In genomic region chr11:72535519-72535918, GRCm38 (mm10) we compare ENCODE assay signal across 10 mouse cellular contexts. TPM values are rescaled to one million over a fixed set of nuclear protein-coding genes. Genes with fewer than 3 reads are reported as not detected.
A peak's percentile ranks its signal among the peaks of the same experiment; 100 is the strongest.
DNase-seq lines count a peak whose midpoint lies in the region; ATAC-seq and TF ChIP-seq lines count a peak whose summit lies in the region.
"Had no signal": no experiment of that assay in that cellular context is flagged by ENCODE, and none has a peak within 500 bp of the region (broad histone marks: within the 10 kb centered on the region; RNA-seq: fewer than 3 reads in every experiment).

No protein-coding gene starts in this region.

- 75% methylated on average over 3 of the region's 3 CpGs for WGBS in heart, postnatal 0 days
- WGBS in midbrain, embryonic 10.5 days, result 82% methylated on average over 3 of the region's 3 CpGs
- WGBS in midbrain, embryonic 13.5 days, result 84% methylated on average over 3 of the region's 3 CpGs

- no peaks in the 10 kb centered on the region for H3K9me3 ChIP-seq in heart, postnatal 0 days (replicated peaks; ENCODE audit: control insufficient read depth, low read length)
- H3K9me3 ChIP-seq in midbrain, embryonic 10.5 days (replicated peaks), result no peaks in the 10 kb centered on the region
- H3K9me3 ChIP-seq in midbrain, embryonic 13.5 days, result no peaks in the 10 kb centered on the region

- TF ChIP-seq EP300 in heart, postnatal 0 days (IDR thresholded peaks at IDR 0.05; ENCODE audit: low read depth), result no peak

- 0 out of 2 replicates have a peak, but pooled peaks have one; percentile 5 for TF ChIP-seq CTCF in heart, postnatal 0 days (IDR thresholded peaks at IDR 0.05; ENCODE audit: low read depth)

- H3K4me3 ChIP-seq in heart, postnatal 0 days (ENCODE audit: low read depth, low read length), result no peak overlapping the region
- no peak overlapping the region for H3K4me3 ChIP-seq in midbrain, embryonic 10.5 days
- no peak overlapping the region for H3K4me3 ChIP-seq in midbrain, embryonic 13.5 days (replicated peaks)

- H3K9ac ChIP-seq in heart, postnatal 0 days (replicated peaks; ENCODE audit: low read depth, low read length), result no peak overlapping the region
- H3K9ac ChIP-seq in midbrain, embryonic 13.5 days (replicated peaks), result no peak overlapping the region

- ATAC-seq in heart, postnatal 0 days (ENCODE audit: insufficient read depth, low read depth), result no peak
- no peak for ATAC-seq in midbrain, embryonic 13.5 days
- no peak for ATAC-seq in cerebellum, adult (ENCODE audit: insufficient number of reproducible peaks, low FRiP score, low TSS enrichment)
- no peak for ATAC-seq in erythroblast, adult 5-6 weeks (replicated peaks; ENCODE audit: low FRiP score, poor library complexity, severe bottlenecking)

- no peaks in the 10 kb centered on the region for H3K4me1 ChIP-seq in heart, postnatal 0 days (ENCODE audit: control insufficient read depth, insufficient read depth)
- peaks cover 9% of the 10 kb centered on the region for H3K4me1 ChIP-seq in midbrain, embryonic 10.5 days
- no peaks in the 10 kb centered on the region for H3K4me1 ChIP-seq in midbrain, embryonic 13.5 days (replicated peaks)

- no peak overlapping the region for H3K4me2 ChIP-seq in heart, postnatal 0 days (ENCODE audit: low read depth, low read length)
- H3K4me2 ChIP-seq in midbrain, embryonic 13.5 days (replicated peaks), result no peak overlapping the region

- no peaks in the 10 kb centered on the region for H3K27me3 ChIP-seq in heart, postnatal 0 days (ENCODE audit: control insufficient read depth, insufficient read depth, low read length)
- H3K27me3 ChIP-seq in midbrain, embryonic 10.5 days (ENCODE audit: low read depth, poor library complexity, severe bottlenecking), result no peaks in the 10 kb centered on the region
- no peaks in the 10 kb centered on the region for H3K27me3 ChIP-seq in midbrain, embryonic 13.5 days

- H3K36me3 ChIP-seq in heart, postnatal 0 days (replicated peaks; ENCODE audit: control insufficient read depth, insufficient read depth, low read length), result no peaks in the 10 kb centered on the region
- H3K36me3 ChIP-seq in midbrain, embryonic 10.5 days, result no peaks in the 10 kb centered on the region
- no peaks in the 10 kb centered on the region for H3K36me3 ChIP-seq in midbrain, embryonic 13.5 days

- no peak overlapping the region for H3K27ac ChIP-seq in heart, postnatal 0 days (ENCODE audit: low read depth)
- H3K27ac ChIP-seq in midbrain, embryonic 10.5 days (replicated peaks), result no peak overlapping the region
- H3K27ac ChIP-seq in midbrain, embryonic 13.5 days, result no peak overlapping the region

- intact Hi-C loops in heart, postnatal 25 days (cut with DNase I), result no loop called here

- no peak for DNase-seq in heart, postnatal 0 days (ENCODE audit: low spot score)
- no peak for DNase-seq in heart, postnatal 25 days (ENCODE audit: low spot score)
- DNase-seq in midbrain, embryonic 10.5 days (ENCODE audit: low spot score), result peak; percentile 19
- DNase-seq in induced T-regulatory cell, adult 2 months (ENCODE audit: low read depth), result peak; percentile 54
- peak; percentile 31 to 49 for DNase-seq in thymus, postnatal 36 days
- DNase-seq: cerebellum, postnatal 36 days; gastrocnemius, postnatal 14 days had no signal

RNA-seq across cellular contexts. Expression of gene Spns3, which starts 14.8 kb away (rescaled TPM):
- not detected in 2 replicates for total RNA-seq in heart, postnatal 0 days (2014; rRNA removed; ENCODE audit: low replicate concordance)
- 0.04 TPM in 2 replicates for polyA plus RNA-seq in heart, postnatal 0 days (2015; fragmentation: Nextera tagmentation; extraction: Ambion mirVana)
- not detected for total RNA-seq in heart, postnatal 25 days (2021)
- 0.06 TPM in 1 of 2 replicates, not detected in the other for polyA plus RNA-seq in midbrain, embryonic 10.5 days (2016; fragmentation: Nextera tagmentation; extraction: Ambion mirVana)
- polyA plus RNA-seq in midbrain, embryonic 13.5 days (2015; fragmentation: Nextera tagmentation; extraction: Ambion mirVana), result 0.10 TPM in 1 of 2 replicates, not detected in the other
- 0.58 and 4.2 TPM in 2 replicates for total RNA-seq in erythroblast, adult 5-6 weeks (2015; ENCODE audit: low replicate concordance)
- total RNA-seq in erythroblast, adult 5-6 weeks (2017; ENCODE audit: low replicate concordance), result 1.5 and 5.1 TPM in 2 replicates

RNA-seq across cellular contexts. Expression of gene Spns2, which starts 45.8 kb away (rescaled TPM):
- 31.8 and 44.2 TPM in 2 replicates for total RNA-seq in heart, postnatal 0 days (2014; rRNA removed; ENCODE audit: low replicate concordance)
- 2.4 and 2.9 TPM in 2 replicates for polyA plus RNA-seq in heart, postnatal 0 days (2015; fragmentation: Nextera tagmentation; extraction: Ambion mirVana)
- total RNA-seq in heart, postnatal 25 days (2021), result 10 to 100 TPM in 1 of 2 experiments, 1 to 10 TPM in 1; 9.2 to 12.9 TPM
- polyA plus RNA-seq in midbrain, embryonic 10.5 days (2016; fragmentation: Nextera tagmentation; extraction: Ambion mirVana), result 2.1 and 2.9 TPM in 2 replicates
- 6.4 and 7.8 TPM in 2 replicates for polyA plus RNA-seq in midbrain, embryonic 13.5 days (2015; fragmentation: Nextera tagmentation; extraction: Ambion mirVana)
- 1.3 TPM in 1 of 2 replicates, not detected in the other for total RNA-seq in erythroblast, adult 5-6 weeks (2015; ENCODE audit: low replicate concordance)
- total RNA-seq in erythroblast, adult 5-6 weeks (2017; ENCODE audit: low replicate concordance), result 1.4 and 2.0 TPM in 2 replicates

Comparison
In these comparisons a context has a peak if more than half of its experiments do, and no peak if none do; other contexts are left out.
1. DNase-seq: peak in midbrain, embryonic 10.5 days (single experiment), induced T-regulatory cell, adult 2 months (single experiment) and thymus, postnatal 36 days (2 of 2); none in heart, postnatal 0 days (single experiment) and heart, postnatal 25 days (single experiment).